Mouse (Mus musculus): ENCODE results near the gene Mmp28.

- TF ChIP-seq CTCF (IDR thresholded peaks at IDR 0.05; ENCODE audit: low read depth, low read length) (no peak), EP300 (IDR thresholded peaks at IDR 0.05; ENCODE audit: insufficient read depth, low read depth, low read length) (no peak), POLR2A (IDR thresholded peaks at IDR 0.05; ENCODE audit: insufficient read depth, low read length) (no peak)
These were observed 28.6 kb upstream of the Mmp28 start for GRCm38 (mm10) chr11:83491488-83491887.

Data from ES-Bruce4 (cell line).